Mouse (Mus musculus) liver, embryonic 11.5 days (tissue): Measurements from ENCODE around the gene Tet3. TPM values are rescaled to one million over a fixed set of nuclear protein-coding genes. Genes with fewer than 3 reads are reported as not detected.

ENCODE experiments used
- ATAC-seq: fragments of 200-750 bp; cut with Nextera tagmentation; replicated peaks from 2 replicates; pipeline ENCODE4 v1.8.0; 2017; ENCODE audit warnings: moderate number of reproducible peaks, mild to moderate bottlenecking, moderate TSS enrichment, moderate library complexity; ENCODE audit not compliant: low FRiP score
- DNase-seq: peaks from one replicate; pipeline ENCODE4 v3.0.0-alpha.2; 2017; ENCODE audit warnings: low spot score
- H3K27ac ChIP-seq: fragments of 300-500 bp; sonication (generic); 2 replicates; pipeline ENCODE4 v1.5.1; 2014; ENCODE audit warnings: mild to moderate bottlenecking, low read depth, low read length, control low read depth
- H3K27me3 ChIP-seq: fragments of 300-500 bp; sonication (generic); replicated peaks from 2 replicates; pipeline ENCODE4 v1.6.1; 2014; ENCODE audit warnings: low read length, mixed read lengths; ENCODE audit not compliant: control insufficient read depth, insufficient read depth
- H3K36me3 ChIP-seq: fragments of 300-500 bp; sonication (generic); 2 replicates; pipeline ENCODE4 v1.6.1; 2014; ENCODE audit warnings: mild to moderate bottlenecking, low read length, moderate library complexity, mixed read lengths; ENCODE audit not compliant: control insufficient read depth, insufficient read depth
- H3K4me1 ChIP-seq: fragments of 300-500 bp; sonication (generic); replicated peaks from 2 replicates; pipeline ENCODE4 v1.6.1; 2014; ENCODE audit warnings: low read length, mixed read lengths; ENCODE audit not compliant: control insufficient read depth, insufficient read depth
- H3K4me2 ChIP-seq: fragments of 300-500 bp; sonication (generic); 2 replicates; pipeline ENCODE4 v1.6.1; 2014; ENCODE audit warnings: mild to moderate bottlenecking, control low read depth, moderate library complexity
- H3K4me3 ChIP-seq: fragments of 300-500 bp; sonication (generic); 2 replicates; pipeline ENCODE4 v1.5.1; 2014; ENCODE audit warnings: low read depth, low read length, control low read depth
- H3K9ac ChIP-seq: fragments of 300-500 bp; sonication (generic); 2 replicates; pipeline ENCODE4 v1.6.1; 2014; ENCODE audit warnings: low read depth, low read length, control low read depth
- H3K9me3 ChIP-seq: fragments of 300-500 bp; sonication (generic); 2 replicates; pipeline ENCODE4 v1.6.1; 2016; ENCODE audit warnings: low read length, inconsistent platforms, mixed read lengths; ENCODE audit not compliant: control insufficient read depth
- WGBS: fragments of 180-500 bp; shearing (Covaris S2); extraction: QIAGEN DNeasy Blood & Tissue Kit; methylation state at CpG from one replicate; pipeline ENCODE4 v1.1.7; 2014; 5-methylcytosine and 5-hydroxymethylcytosine counted together
- polyA plus RNA-seq: library from polyadenylated mRNA; unstranded; fragments of >200 nt; fragmentation: Nextera tagmentation; extraction: Ambion mirVana; gene quantifications from 2 replicates; pipeline ENCODE4 v1.2.1, GENCODE M21; 2014

The Tet3 gene
- polyA plus RNA-seq, 1 experiment from 2014 or later: 22.0 TPM

GRCm38 (mm10) chr6:83456984-83457810, 1.7 kb downstream of the Tet3 start:
- Histone ChIP-seq H3K9ac (peak overlapping the region; percentile 94), H3K9me3 (no peaks in the 10 kb centered on the region), H3K4me2 (peak overlapping the region; percentile 96), H3K27me3 (no peaks in the 10 kb centered on the region), H3K27ac (peak overlapping the region; percentile 97), H3K4me1 (peaks cover 45% of the 10 kb centered on the region), H3K36me3 (peaks cover 3% of the 10 kb centered on the region), H3K4me3 (peak overlapping the region; percentile 85)
- DNase-seq: no peak
- ATAC-seq: peak; percentile 35
- WGBS: 5% methylated on average over 33 of the region's 33 CpGs

- H3K27me3 ChIP-seq: no peaks in the 10 kb centered on the region
- no peaks in the 10 kb centered on the region for H3K9me3 ChIP-seq
- H3K27ac ChIP-seq: peak overlapping the region; percentile 97
- peak overlapping the region; percentile 85 for H3K4me3 ChIP-seq
- H3K4me1 ChIP-seq: peaks cover 52% of the 10 kb centered on the region
- WGBS: 1% methylated on average over 81 of the region's 105 CpGs
- H3K36me3 ChIP-seq: peaks cover 3% of the 10 kb centered on the region
- ATAC-seq: peak; percentile 76
- peak overlapping the region; percentile 94 for H3K9ac ChIP-seq
- peak overlapping the region; percentile 96 for H3K4me2 ChIP-seq
- peak; percentile 83 for DNase-seq
Measured at GRCm38 (mm10) chr6:83456131-83456983, 2.5 kb downstream of the Tet3 start.

- Histone ChIP-seq H3K4me2 (peak overlapping the region; percentile 96), H3K9ac (peak overlapping the region; percentile 94), H3K9me3 (no peaks in the 10 kb centered on the region), H3K27me3 (no peaks in the 10 kb centered on the region), H3K36me3 (peaks cover 3% of the 10 kb centered on the region), H3K4me1 (peaks cover 61% of the 10 kb centered on the region), H3K4me3 (peak overlapping the region; percentile 85), H3K27ac (peak overlapping the region; percentile 97)
- ATAC-seq: peak; percentile 18; the same call in 1 of the 2 replicates
- peak; percentile 64 for DNase-seq
- under 1% methylated on average over 37 of the region's 41 CpGs for WGBS
Measured at GRCm38 (mm10) chr6:83455328-83456130, 3.4 kb downstream of the Tet3 start.

- Histone ChIP-seq H3K4me3 (peak overlapping the region; percentile 85), H3K27me3 (no peaks in the 10 kb centered on the region), H3K36me3 (peaks cover 3% of the 10 kb centered on the region), H3K27ac (no peak overlapping the region; the same call in 1 of the 2 replicates), H3K9ac (peak overlapping the region; percentile 11), H3K4me2 (peak overlapping the region; percentile 96), H3K4me1 (peaks cover 74% of the 10 kb centered on the region), H3K9me3 (no peaks in the 10 kb centered on the region)
- DNase-seq: no peak
- no peak for ATAC-seq
- WGBS: 33% methylated on average over 11 of the region's 11 CpGs
Measured at GRCm38 (mm10) chr6:83453706-83454105, 5.2 kb downstream of the Tet3 start.

GRCm38 (mm10) chr6:83450451-83451303, 8.2 kb downstream of the Tet3 start:
- Histone ChIP-seq H3K27ac (peak overlapping the region; percentile 81), H3K4me3 (peak overlapping the region; percentile 16), H3K4me2 (peak overlapping the region; percentile 52), H3K9ac (peak overlapping the region; percentile 38), H3K27me3 (no peaks in the 10 kb centered on the region), H3K4me1 (peaks cover 89% of the 10 kb centered on the region), H3K9me3 (no peaks in the 10 kb centered on the region), H3K36me3 (peaks cover 3% of the 10 kb centered on the region)
- DNase-seq: no peak
- 44% methylated on average over 9 of the region's 9 CpGs for WGBS
- ATAC-seq: peak; percentile 35

- Histone ChIP-seq H3K27me3 (no peaks in the 10 kb centered on the region), H3K36me3 (peaks cover 3% of the 10 kb centered on the region), H3K4me2 (peak overlapping the region; percentile 52), H3K9me3 (no peaks in the 10 kb centered on the region), H3K4me3 (no peak overlapping the region), H3K9ac (peak overlapping the region; percentile 37; the same call in 1 of the 2 replicates), H3K4me1 (peaks cover 85% of the 10 kb centered on the region), H3K27ac (peak overlapping the region; percentile 81)
- ATAC-seq (no peak), DNase-seq (no peak)
- 23% methylated on average over 3 of the region's 3 CpGs for WGBS
Measured at GRCm38 (mm10) chr6:83449440-83449839, 9.4 kb downstream of the Tet3 start.

- H3K27ac ChIP-seq: peak overlapping the region; percentile 81
- peak overlapping the region; percentile 52 for H3K4me2 ChIP-seq
- no peaks in the 10 kb centered on the region for H3K9me3 ChIP-seq
- H3K4me3 ChIP-seq: no peak overlapping the region
- DNase-seq (no peak), ATAC-seq (no peak)
- H3K9ac ChIP-seq: peak overlapping the region; percentile 37
- peaks cover 2% of the 10 kb centered on the region for H3K36me3 ChIP-seq
- H3K27me3 ChIP-seq: no peaks in the 10 kb centered on the region
- H3K4me1 ChIP-seq: peaks cover 85% of the 10 kb centered on the region
- WGBS: 41% methylated on average over 4 of the region's 4 CpGs
Measured at GRCm38 (mm10) chr6:83448911-83449310, 10.0 kb downstream of the Tet3 start.
